Mouse (Mus musculus): Measurements from ENCODE around the gene Panx2.

- no peak for TF ChIP-seq CTCF (IDR thresholded peaks at IDR 0.05; ENCODE audit: low read depth, low read length)
- no peak for TF ChIP-seq GATA1 (IDR thresholded peaks at IDR 0.05; ENCODE audit: borderline replicate concordance, low read length)
- no peak for TF ChIP-seq TAL1 (conservative IDR thresholded peaks at IDR 0.05; ENCODE audit: low read depth, low read length)
- TF ChIP-seq POLR2AphosphoS5 (IDR thresholded peaks at IDR 0.05; ENCODE audit: insufficient replicate concordance, low read depth, low read length): no peak
Measured at GRCm38 (mm10) chr15:89118007-89118406, 58.5 kb downstream of the Panx2 start.
